Mouse (Mus musculus) hindbrain, embryonic 13.5 days (tissue): ENCODE results near the gene Fermt2. TPM values are rescaled to one million over a fixed set of nuclear protein-coding genes. Genes with fewer than 3 reads are reported as not detected.

Experiments used
- ATAC-seq: fragments of 200-750 bp; cut with Nextera tagmentation; 2 replicates; pipeline ENCODE4 v1.8.0; 2017; ENCODE audit warnings: moderate TSS enrichment; ENCODE audit not compliant: low FRiP score
- H3K27ac ChIP-seq: fragments of 300-500 bp; sonication (generic); 2 replicates; pipeline ENCODE4 v1.5.1; 2015; ENCODE audit warnings: inconsistent platforms, mild to moderate bottlenecking, moderate library complexity
- H3K27me3 ChIP-seq: fragments of 300-500 bp; sonication (generic); 2 replicates; pipeline ENCODE4 v1.6.1; 2015; ENCODE audit warnings: mild to moderate bottlenecking, inconsistent platforms
- H3K36me3 ChIP-seq: fragments of 300-500 bp; sonication (generic); 2 replicates; pipeline ENCODE4 v1.6.1; 2015; ENCODE audit warnings: mild to moderate bottlenecking, inconsistent platforms
- H3K4me1 ChIP-seq: fragments of 300-500 bp; sonication (generic); replicated peaks from 2 replicates; pipeline ENCODE4 v1.6.1; 2015; ENCODE audit warnings: inconsistent platforms
- H3K4me2 ChIP-seq: fragments of 300-500 bp; sonication (generic); 2 replicates; pipeline ENCODE4 v1.6.1; 2015; ENCODE audit warnings: inconsistent platforms, mild to moderate bottlenecking, moderate library complexity
- H3K4me3 ChIP-seq: fragments of 300-500 bp; sonication (generic); 2 replicates; pipeline ENCODE4 v1.5.1; 2015; ENCODE audit warnings: mild to moderate bottlenecking, inconsistent platforms
- H3K9ac ChIP-seq: fragments of 300-500 bp; sonication (generic); 2 replicates; pipeline ENCODE4 v1.6.1; 2015; ENCODE audit warnings: mild to moderate bottlenecking, inconsistent platforms
- H3K9me3 ChIP-seq: fragments of 300-500 bp; sonication (generic); 2 replicates; pipeline ENCODE4 v1.6.1; 2016; ENCODE audit warnings: inconsistent platforms
- WGBS: fragments of 180-500 bp; shearing (Covaris S2); methylation state at CpG from one replicate; pipeline ENCODE4 v1.1.7; 2015; 5-methylcytosine and 5-hydroxymethylcytosine counted together
- polyA plus RNA-seq: library from polyadenylated mRNA; unstranded; fragments of >200 nt; fragmentation: Nextera tagmentation; extraction: Ambion mirVana; gene quantifications from 2 replicates; pipeline ENCODE4 v1.2.1, GENCODE M21; 2015

The Fermt2 gene
- polyA plus RNA-seq: 67.7 and 77.2 TPM in 2 replicates

- Histone ChIP-seq H3K27me3 (no peaks in the 10 kb centered on the region), H3K4me3 (peak within 1 kb of the TSS; percentile 82), H3K9me3 (no peaks in the 10 kb centered on the region), H3K36me3 (no peaks in the 10 kb centered on the region), H3K9ac (peak within 1 kb of the TSS; percentile 87), H3K4me1 (peaks cover 33% of the 10 kb centered on the region), H3K4me2 (peak within 1 kb of the TSS; percentile 75), H3K27ac (peak within 1 kb of the TSS; percentile 93)
- 1% methylated on average over 63 of the region's 126 CpGs for WGBS
- ATAC-seq: peak; percentile 87
Measured at GRCm38 (mm10) chr14:45529411-45530363, at the start of gene Fermt2. TSS of gene Fermt2 (minus strand) at chr14:45530118.

- ATAC-seq: peak; percentile 21; the same call in 1 of the 2 replicates
- Histone ChIP-seq H3K9ac (peak overlapping the region; percentile 43; the same call in 1 of the 2 replicates), H3K27ac (peak overlapping the region; percentile 73; the same call in 1 of the 2 replicates), H3K27me3 (peaks cover 5% of the 10 kb centered on the region; the same call in 1 of the 2 replicates), H3K4me3 (peak overlapping the region; percentile 29), H3K9me3 (no peaks in the 10 kb centered on the region), H3K4me2 (peak overlapping the region; percentile 52), H3K4me1 (peaks cover 21% of the 10 kb centered on the region), H3K36me3 (no peaks in the 10 kb centered on the region)
- 19% methylated on average over 31 of the region's 33 CpGs for WGBS
Measured at GRCm38 (mm10) chr14:45566066-45566937, 36.4 kb upstream of the Fermt2 start.

GRCm38 (mm10) chr14:45565216-45566065, 35.5 kb upstream of the Fermt2 start:
- Histone ChIP-seq H3K4me3 (peak overlapping the region; percentile 29), H3K27ac (peak overlapping the region; percentile 73), H3K4me2 (peak overlapping the region; percentile 52), H3K9ac (peak overlapping the region; percentile 43; the same call in 1 of the 2 replicates), H3K27me3 (peaks cover 5% of the 10 kb centered on the region; the same call in 1 of the 2 replicates), H3K9me3 (no peaks in the 10 kb centered on the region), H3K36me3 (no peaks in the 10 kb centered on the region), H3K4me1 (peaks cover 21% of the 10 kb centered on the region)
- WGBS: 10% methylated on average over 20 of the region's 20 CpGs
- ATAC-seq: peak; percentile 55

GRCm38 (mm10) chr14:45563577-45563976, 33.7 kb upstream of the Fermt2 start:
- 91% methylated on average over 1 of the region's 1 CpGs for WGBS
- Histone ChIP-seq H3K9ac (no peak overlapping the region), H3K4me3 (no peak overlapping the region), H3K36me3 (no peaks in the 10 kb centered on the region), H3K4me1 (peaks cover 21% of the 10 kb centered on the region), H3K9me3 (no peaks in the 10 kb centered on the region), H3K27ac (no peak overlapping the region), H3K4me2 (no peak overlapping the region), H3K27me3 (peaks cover 5% of the 10 kb centered on the region; the same call in 1 of the 2 replicates)
- peak; percentile 52; the same call in 1 of the 2 replicates for ATAC-seq

GRCm38 (mm10) chr14:45561681-45562080, 31.8 kb upstream of the Fermt2 start:
- Histone ChIP-seq H3K27me3 (peaks cover 5% of the 10 kb centered on the region; the same call in 1 of the 2 replicates), H3K36me3 (no peaks in the 10 kb centered on the region), H3K4me2 (no peak overlapping the region), H3K4me1 (peaks cover 21% of the 10 kb centered on the region), H3K27ac (no peak overlapping the region), H3K4me3 (no peak overlapping the region), H3K9ac (no peak overlapping the region), H3K9me3 (no peaks in the 10 kb centered on the region)
- 88% methylated on average over 6 of the region's 6 CpGs for WGBS
- no peak for ATAC-seq

- no peaks in the 10 kb centered on the region for H3K36me3 ChIP-seq
- no peak overlapping the region for H3K4me2 ChIP-seq
- no peaks in the 10 kb centered on the region for H3K27me3 ChIP-seq
- 90% methylated on average over 1 of the region's 1 CpGs for WGBS
- no peak overlapping the region for H3K9ac ChIP-seq
- no peak overlapping the region for H3K27ac ChIP-seq
- peaks cover 5% of the 10 kb centered on the region for H3K4me1 ChIP-seq
- no peaks in the 10 kb centered on the region for H3K9me3 ChIP-seq
- ATAC-seq: no peak
- H3K4me3 ChIP-seq: no peak overlapping the region
Measured at GRCm38 (mm10) chr14:45559018-45559417, 29.1 kb upstream of the Fermt2 start.

GRCm38 (mm10) chr14:45554336-45554735, 24.4 kb upstream of the Fermt2 start:
- no peak for ATAC-seq
- H3K27ac ChIP-seq: no peak overlapping the region
- WGBS: 90% methylated on average over 6 of the region's 6 CpGs

GRCm38 (mm10) chr14:45553854-45554253, 23.9 kb upstream of the Fermt2 start:
- 78% methylated on average over 2 of the region's 2 CpGs for WGBS
- H3K4me2 ChIP-seq: no peak overlapping the region
- ATAC-seq: no peak
- H3K27ac ChIP-seq: no peak overlapping the region
- H3K27me3 ChIP-seq: no peaks in the 10 kb centered on the region
- no peaks in the 10 kb centered on the region for H3K4me1 ChIP-seq
- H3K4me3 ChIP-seq: no peak overlapping the region
- H3K9me3 ChIP-seq: no peaks in the 10 kb centered on the region
- H3K36me3 ChIP-seq: no peaks in the 10 kb centered on the region
- H3K9ac ChIP-seq: no peak overlapping the region

More at GRCm38 (mm10) chr14:45554336-45554735, 24.4 kb upstream of the Fermt2 start:
- H3K4me3 ChIP-seq: no peak overlapping the region
- no peak overlapping the region for H3K4me2 ChIP-seq
- no peaks in the 10 kb centered on the region for H3K4me1 ChIP-seq
- H3K36me3 ChIP-seq: no peaks in the 10 kb centered on the region
- no peak overlapping the region for H3K9ac ChIP-seq
- no peaks in the 10 kb centered on the region for H3K9me3 ChIP-seq
- no peaks in the 10 kb centered on the region for H3K27me3 ChIP-seq

- Histone ChIP-seq H3K27me3 (no peaks in the 10 kb centered on the region), H3K9ac (no peak overlapping the region), H3K9me3 (no peaks in the 10 kb centered on the region), H3K4me1 (no peaks in the 10 kb centered on the region), H3K4me2 (no peak overlapping the region), H3K4me3 (no peak overlapping the region), H3K27ac (no peak overlapping the region), H3K36me3 (no peaks in the 10 kb centered on the region)
- 85% methylated on average over 4 of the region's 4 CpGs for WGBS
- no peak for ATAC-seq
Measured at GRCm38 (mm10) chr14:45552431-45552830, 22.5 kb upstream of the Fermt2 start.

- peak overlapping the region; percentile 17; the same call in 1 of the 2 replicates for H3K4me2 ChIP-seq
- H3K36me3 ChIP-seq: no peaks in the 10 kb centered on the region
- no peak overlapping the region for H3K9ac ChIP-seq
- 62% methylated on average over 17 of the region's 17 CpGs for WGBS
- H3K27ac ChIP-seq: no peak overlapping the region
- H3K27me3 ChIP-seq: no peaks in the 10 kb centered on the region
- H3K4me1 ChIP-seq: no peaks in the 10 kb centered on the region
- H3K4me3 ChIP-seq: no peak overlapping the region
- peak; percentile 88 for ATAC-seq
- H3K9me3 ChIP-seq: no peaks in the 10 kb centered on the region
Measured at GRCm38 (mm10) chr14:45551121-45551768, 21.3 kb upstream of the Fermt2 start.
